Mouse (Mus musculus): ENCODE data around the gene Retn. TPM values are rescaled to one million over a fixed set of nuclear protein-coding genes. Genes with fewer than 3 reads are reported as not detected.

Gene Retn
- polyA plus RNA-seq, 1 experiment from 2014 or later = 0.21 TPM

DNA sequence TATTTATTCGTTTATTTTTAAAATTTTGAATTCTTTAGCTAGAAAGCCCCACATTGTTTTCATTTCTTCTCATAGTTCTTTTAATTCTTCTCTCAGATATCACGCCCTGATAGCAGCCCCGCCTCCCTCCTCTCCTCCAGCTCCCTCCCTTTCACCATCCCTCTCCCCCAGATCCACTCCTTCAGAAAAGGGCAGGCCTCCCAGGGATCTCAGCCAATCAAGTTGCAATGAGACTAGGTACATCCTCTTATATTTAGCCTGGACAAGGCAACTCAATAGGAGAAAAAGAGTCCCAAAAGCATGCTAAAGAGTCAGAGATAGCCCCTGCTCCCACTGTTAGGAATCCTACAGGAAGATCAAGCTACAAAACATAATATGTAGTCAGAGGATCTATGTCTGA is 19.1 kb downstream of the Retn start:
- Histone ChIP-seq H3K27me3 (ENCODE audit: low read depth, poor library complexity, severe bottlenecking) (no peaks in the 10 kb centered on the region), H3K36me3 (peaks cover 13% of the 10 kb centered on the region), H3K4me3 (no peak overlapping the region), H3K27ac (replicated peaks) (no peak overlapping the region), H3K9me3 (replicated peaks) (no peaks in the 10 kb centered on the region), H3K4me1 (peaks cover 22% of the 10 kb centered on the region)
- WGBS = 48% methylated on average over 3 of the region's 3 CpGs
- no peak for DNase-seq (ENCODE audit: low spot score)

DNA sequence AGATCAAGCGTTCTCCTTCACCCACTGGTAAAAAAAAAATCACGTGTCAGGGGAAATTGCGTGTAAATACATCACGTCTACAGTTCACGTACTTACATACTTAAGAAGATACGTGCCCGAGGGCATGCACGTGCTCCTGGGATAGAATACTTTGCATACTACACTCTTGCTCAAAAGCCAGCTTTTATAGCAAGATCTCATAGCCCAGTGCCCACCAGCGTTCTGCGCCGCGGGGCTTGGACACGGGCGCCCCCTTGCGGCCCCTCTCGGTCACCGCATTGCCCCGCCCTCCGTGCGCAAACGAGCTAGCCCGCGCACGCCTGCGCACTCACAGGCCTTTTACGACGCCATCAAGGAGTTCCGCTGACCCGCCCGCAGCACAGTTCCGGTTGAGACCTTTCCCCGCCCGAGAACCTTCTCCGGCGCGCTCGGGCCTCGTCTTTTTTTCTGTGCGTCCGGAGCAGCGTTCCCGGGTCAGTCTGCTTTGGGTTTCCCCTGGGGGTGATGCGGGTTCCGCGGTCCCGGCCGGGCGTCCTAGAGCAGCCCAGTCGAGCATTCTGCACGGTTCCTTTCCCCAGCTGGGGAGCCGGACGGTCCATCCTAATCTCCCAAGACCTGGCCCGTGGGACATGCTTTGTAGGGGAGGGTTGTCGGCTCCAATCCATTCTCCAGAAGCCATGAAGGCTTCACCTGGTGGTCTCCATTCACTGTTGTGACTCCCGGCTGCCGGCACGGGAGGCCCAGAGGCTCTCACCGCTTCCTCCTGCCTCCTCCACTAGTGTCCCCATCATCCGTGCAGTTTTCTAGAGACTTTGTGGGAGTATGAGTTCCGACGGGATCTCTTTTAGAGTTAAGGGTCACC is 20.8 kb downstream of the Retn start, which contains the start of gene Trappc5:
Trappc5 (plus strand) TSS at position 169 of the 862 bp plus-strand sequence.
- peaks cover 30% of the 10 kb centered on the region for H3K36me3 ChIP-seq
- peak; percentile 93 for DNase-seq (ENCODE audit: low spot score)
- H3K27me3 ChIP-seq (ENCODE audit: low read depth, poor library complexity, severe bottlenecking) = no peaks in the 10 kb centered on the region
- peak within 1 kb of the TSS; percentile 89 for H3K4me3 ChIP-seq
- 2% methylated on average over 61 of the region's 61 CpGs for WGBS
- no peaks in the 10 kb centered on the region for H3K9me3 ChIP-seq (replicated peaks)
- H3K4me1 ChIP-seq = peaks cover 22% of the 10 kb centered on the region
- H3K27ac ChIP-seq (replicated peaks) = peak within 1 kb of the TSS; percentile 95

DNA sequence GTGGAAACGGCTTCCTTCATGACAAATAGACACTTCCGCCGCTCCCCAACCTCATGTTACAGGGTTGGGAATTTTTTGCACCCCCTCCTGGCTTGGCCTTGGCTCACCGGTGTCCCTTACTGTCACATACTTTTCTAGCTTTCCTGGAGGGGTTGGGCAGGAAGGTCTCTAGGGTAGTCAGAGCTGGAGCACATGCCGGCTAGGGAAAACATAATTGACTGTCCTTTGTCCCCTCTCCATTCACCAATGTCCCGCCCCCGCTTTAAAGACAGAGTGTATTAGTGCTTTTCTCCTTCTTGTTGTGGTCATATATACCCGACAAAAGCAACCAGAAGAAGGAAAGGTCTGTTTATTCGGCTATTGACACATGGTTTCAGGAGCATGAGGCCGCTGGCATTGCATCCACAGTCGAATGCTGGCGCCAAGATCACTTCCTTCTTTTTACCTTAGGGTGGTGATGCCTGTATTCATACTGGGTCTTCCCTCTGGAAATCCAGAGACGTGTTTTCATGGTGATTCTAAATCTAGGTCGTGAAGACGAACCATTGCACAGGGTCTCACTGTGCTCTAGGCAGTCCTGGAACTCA is 21.5 kb downstream of the Retn start:
- 11% methylated on average over 15 of the region's 15 CpGs for WGBS

DNA sequence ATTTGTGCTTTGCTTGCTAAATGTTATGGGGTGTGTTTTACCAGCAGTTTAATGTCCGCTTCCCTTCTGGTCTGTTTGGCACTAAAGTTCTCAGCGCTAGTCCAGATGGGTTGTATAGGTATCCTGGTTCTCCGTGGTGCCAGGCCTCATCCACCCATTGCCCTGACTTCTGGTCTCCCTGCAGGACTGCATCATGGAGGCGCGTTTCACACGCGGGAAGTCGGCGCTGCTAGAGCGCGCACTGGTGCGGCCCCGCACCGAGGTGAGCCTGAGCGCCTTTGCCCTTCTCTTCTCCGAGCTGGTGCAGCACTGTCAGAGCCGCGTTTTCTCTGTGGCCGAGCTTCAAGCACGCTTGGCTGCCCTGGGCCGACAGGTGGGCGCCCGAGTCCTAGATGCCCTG is 23.3 kb downstream of the Retn start:
- Histone ChIP-seq H3K36me3 (peaks cover 51% of the 10 kb centered on the region), H3K4me1 (peaks cover 15% of the 10 kb centered on the region), H3K9me3 (replicated peaks) (no peaks in the 10 kb centered on the region), H3K27ac (replicated peaks) (no peak overlapping the region), H3K4me3 (0 out of 2 replicates have a peak overlapping the region, but pooled peaks have one; percentile 16), H3K27me3 (ENCODE audit: low read depth, poor library complexity, severe bottlenecking) (no peaks in the 10 kb centered on the region)
- DNase-seq (ENCODE audit: low spot score) = no peak
- 96% methylated on average over 23 of the region's 23 CpGs for WGBS

More for the DNA sequence above, 21.5 kb downstream of the Retn start:
- DNase-seq (ENCODE audit: low spot score) = peak; percentile 17
- Histone ChIP-seq H3K9me3 (replicated peaks) (no peaks in the 10 kb centered on the region), H3K27ac (replicated peaks) (peak overlapping the region; percentile 95), H3K4me3 (peak overlapping the region; percentile 89), H3K36me3 (peaks cover 37% of the 10 kb centered on the region), H3K27me3 (ENCODE audit: low read depth, poor library complexity, severe bottlenecking) (no peaks in the 10 kb centered on the region), H3K4me1 (peaks cover 22% of the 10 kb centered on the region)

DNA sequence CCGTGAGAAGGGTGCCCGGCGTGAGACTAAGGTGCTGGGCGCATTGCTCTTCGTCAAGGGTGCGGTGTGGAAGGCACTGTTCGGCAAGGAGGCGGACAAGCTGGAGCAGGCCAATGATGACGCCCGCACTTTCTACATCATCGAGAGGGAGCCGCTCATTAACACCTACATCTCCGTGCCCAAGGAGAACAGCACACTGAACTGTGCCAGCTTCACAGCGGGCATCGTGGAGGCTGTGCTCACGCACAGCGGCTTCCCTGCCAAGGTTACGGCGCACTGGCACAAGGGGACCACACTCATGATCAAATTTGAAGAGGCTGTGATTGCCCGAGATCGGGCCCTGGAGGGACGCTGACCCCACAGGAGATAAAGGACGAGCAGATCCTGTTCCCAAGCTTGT is 23.7 kb downstream of the Retn start:
- peaks cover 51% of the 10 kb centered on the region for H3K36me3 ChIP-seq
- DNase-seq (ENCODE audit: low spot score) = no peak
- no peak overlapping the region for H3K4me3 ChIP-seq
- WGBS = 96% methylated on average over 23 of the region's 23 CpGs
- no peak overlapping the region for H3K27ac ChIP-seq (replicated peaks)
- H3K4me1 ChIP-seq = peaks cover 15% of the 10 kb centered on the region
- no peaks in the 10 kb centered on the region for H3K9me3 ChIP-seq (replicated peaks)
- no peaks in the 10 kb centered on the region for H3K27me3 ChIP-seq (ENCODE audit: low read depth, poor library complexity, severe bottlenecking)

DNA sequence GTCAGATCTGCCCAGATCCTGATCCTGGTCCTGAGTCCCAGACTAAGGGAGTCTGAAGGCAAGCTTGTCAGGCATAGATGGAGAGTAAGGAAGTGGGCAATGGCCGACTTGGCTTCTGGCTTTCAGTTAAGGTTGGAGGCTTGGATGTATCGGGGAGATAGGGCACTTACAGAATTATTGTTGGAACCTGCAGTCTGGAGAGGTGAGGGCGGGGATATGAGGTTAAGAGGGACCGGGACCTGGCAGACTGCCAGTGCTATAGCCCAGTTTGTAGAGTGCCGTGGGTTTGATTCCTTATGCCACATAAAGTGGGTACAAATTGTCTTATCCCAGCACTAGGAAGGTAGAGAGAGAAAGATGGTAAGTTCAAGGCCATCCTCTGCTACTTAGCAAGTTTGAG is 24.1 kb downstream of the Retn start:
- Histone ChIP-seq H3K4me3 (no peak overlapping the region), H3K27me3 (ENCODE audit: low read depth, poor library complexity, severe bottlenecking) (no peaks in the 10 kb centered on the region), H3K4me1 (peaks cover 15% of the 10 kb centered on the region), H3K9me3 (replicated peaks) (no peaks in the 10 kb centered on the region), H3K27ac (replicated peaks) (no peak overlapping the region), H3K36me3 (peaks cover 51% of the 10 kb centered on the region)
- no peak for DNase-seq (ENCODE audit: low spot score)
- 95% methylated on average over 5 of the region's 5 CpGs for WGBS

DNA sequence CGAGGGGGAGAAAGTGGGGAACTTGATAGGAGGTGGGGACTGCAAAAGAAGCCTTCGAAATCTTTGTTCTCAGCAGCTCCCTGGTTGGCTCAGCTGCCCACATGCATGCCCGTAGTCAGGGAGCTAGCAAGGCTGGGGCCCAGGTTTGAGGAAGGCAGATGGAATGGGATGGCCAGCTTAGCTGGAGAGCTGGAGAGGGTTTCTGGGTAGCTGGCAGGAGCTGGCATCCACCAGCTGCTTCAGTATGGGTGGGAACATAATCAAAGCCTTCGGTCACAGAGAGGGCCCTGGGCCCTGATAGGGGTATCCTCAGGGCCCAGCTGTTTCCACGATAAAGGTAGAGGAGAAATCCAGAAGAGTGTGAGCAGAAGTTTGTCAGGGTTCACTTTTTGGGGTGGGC is 26.9 kb downstream of the Retn start:
- peaks cover 6% of the 10 kb centered on the region for H3K4me1 ChIP-seq
- WGBS = 87% methylated on average over 5 of the region's 5 CpGs
- no peak for DNase-seq (ENCODE audit: low spot score)
- H3K27ac ChIP-seq (replicated peaks) = no peak overlapping the region
- H3K27me3 ChIP-seq (ENCODE audit: low read depth, poor library complexity, severe bottlenecking) = no peaks in the 10 kb centered on the region
- no peaks in the 10 kb centered on the region for H3K9me3 ChIP-seq (replicated peaks)
- peaks cover 51% of the 10 kb centered on the region for H3K36me3 ChIP-seq
- no peak overlapping the region for H3K4me3 ChIP-seq

DNA sequence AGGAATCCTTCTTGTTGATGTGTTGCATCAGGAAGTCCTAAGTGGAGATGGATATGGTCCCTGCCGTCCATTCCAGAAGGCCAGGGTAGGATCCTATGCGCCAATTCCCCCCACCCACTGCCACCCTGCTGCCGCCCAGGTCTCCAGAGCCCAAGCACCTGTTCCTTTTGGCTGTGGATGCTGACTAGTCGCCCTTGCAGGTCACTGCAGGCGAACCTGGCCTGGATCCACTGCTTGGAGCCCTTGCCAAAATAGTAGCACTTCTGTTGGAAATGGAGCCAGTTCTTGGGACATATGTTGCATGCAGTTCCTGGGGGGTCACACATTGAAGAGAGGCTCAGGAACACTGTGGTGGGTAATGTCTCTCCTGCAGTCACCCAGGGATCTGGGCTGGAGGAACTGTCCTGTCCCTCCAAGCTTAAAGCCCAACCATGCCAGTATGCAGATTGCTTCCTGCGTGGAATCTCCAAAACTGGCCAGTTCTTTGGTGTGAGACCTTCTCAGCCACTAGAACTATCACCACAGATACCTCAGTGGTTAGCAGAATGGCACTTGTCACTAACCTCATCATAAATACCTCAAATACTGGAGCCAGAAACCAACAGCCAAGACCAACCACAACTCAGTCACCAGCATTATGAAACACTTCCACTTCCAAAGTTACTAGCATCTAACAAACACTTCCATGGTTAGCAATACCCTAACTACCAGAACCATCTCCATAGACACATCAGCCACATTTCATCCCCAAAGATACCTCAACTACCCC is 28.0 kb downstream of the Retn start:
- no peaks in the 10 kb centered on the region for H3K9me3 ChIP-seq (replicated peaks)
- H3K4me1 ChIP-seq = no peaks in the 10 kb centered on the region
- no peak for DNase-seq (ENCODE audit: low spot score)
- 81% methylated on average over 6 of the region's 6 CpGs for WGBS
- H3K4me3 ChIP-seq = no peak overlapping the region
- H3K36me3 ChIP-seq = peaks cover 48% of the 10 kb centered on the region
- H3K27me3 ChIP-seq (ENCODE audit: low read depth, poor library complexity, severe bottlenecking) = no peaks in the 10 kb centered on the region
- H3K27ac ChIP-seq (replicated peaks) = no peak overlapping the region

DNA sequence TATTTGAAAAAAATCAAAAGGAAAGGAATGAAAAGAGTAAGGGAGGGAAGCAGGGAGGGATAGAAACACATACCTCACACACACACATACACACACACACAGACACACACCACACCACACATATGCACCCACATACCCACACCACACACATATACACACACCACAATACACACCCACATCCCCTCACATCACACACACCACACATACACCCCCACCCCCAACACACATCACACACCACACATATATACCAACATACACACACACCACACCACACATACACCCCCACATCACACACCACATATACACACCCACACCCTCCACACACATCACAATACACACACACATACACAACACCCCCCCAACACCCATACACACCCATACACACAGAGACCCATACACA is 29.0 kb downstream of the Retn start:
- H3K4me3 ChIP-seq = no peak overlapping the region
- DNase-seq (ENCODE audit: low spot score) = no peak
- H3K9me3 ChIP-seq (replicated peaks) = no peaks in the 10 kb centered on the region
- H3K27ac ChIP-seq (replicated peaks) = no peak overlapping the region
- peaks cover 39% of the 10 kb centered on the region for H3K36me3 ChIP-seq
- H3K27me3 ChIP-seq (ENCODE audit: low read depth, poor library complexity, severe bottlenecking) = no peaks in the 10 kb centered on the region
- no peaks in the 10 kb centered on the region for H3K4me1 ChIP-seq

DNA sequence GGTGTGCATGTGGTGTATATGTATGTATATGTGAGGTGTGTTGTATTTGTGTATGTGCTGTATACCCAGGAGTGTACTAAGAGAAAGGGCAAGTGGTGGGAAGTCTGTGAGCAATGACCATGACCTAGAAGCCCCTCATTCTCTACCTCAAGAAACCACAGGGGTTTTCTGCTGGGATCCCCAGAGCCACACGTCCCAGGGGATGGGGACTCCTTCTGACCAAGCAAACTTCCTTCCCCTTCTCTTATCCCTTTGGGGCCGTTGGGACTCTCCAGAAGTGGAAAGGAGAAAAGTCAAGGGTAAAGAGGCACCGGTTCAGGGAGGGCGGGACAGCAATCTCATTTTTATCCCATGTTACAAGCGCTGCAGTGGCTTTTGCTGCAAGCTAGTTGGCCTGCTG is 29.9 kb downstream of the Retn start:
- Histone ChIP-seq H3K27me3 (ENCODE audit: low read depth, poor library complexity, severe bottlenecking) (no peaks in the 10 kb centered on the region), H3K27ac (replicated peaks) (no peak overlapping the region), H3K36me3 (peaks cover 30% of the 10 kb centered on the region), H3K4me3 (no peak overlapping the region), H3K9me3 (replicated peaks) (no peaks in the 10 kb centered on the region), H3K4me1 (no peaks in the 10 kb centered on the region)
- WGBS = 74% methylated on average over 5 of the region's 5 CpGs
- no peak for DNase-seq (ENCODE audit: low spot score)

DNA sequence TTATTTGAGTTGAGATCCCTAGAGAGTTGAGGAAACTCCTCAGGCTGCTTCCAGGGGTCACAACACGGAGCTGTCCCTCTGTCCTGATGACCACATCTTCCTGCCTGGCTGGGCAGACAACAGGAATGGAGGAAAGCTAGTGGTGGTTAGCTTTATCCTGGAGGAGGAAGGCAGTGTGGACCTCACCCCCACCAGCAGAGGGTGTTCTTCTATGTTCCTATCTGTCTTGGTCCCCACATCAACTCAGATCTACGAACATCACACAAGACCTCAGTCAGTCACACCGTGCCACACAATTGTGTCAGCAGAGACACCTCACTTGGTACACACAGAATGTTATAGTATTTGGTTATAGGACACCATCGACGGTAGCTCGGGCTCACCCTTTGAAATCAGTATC is 32.0 kb downstream of the Retn start:
- Histone ChIP-seq H3K27ac (replicated peaks) (no peak overlapping the region), H3K4me1 (no peaks in the 10 kb centered on the region), H3K4me3 (no peak overlapping the region), H3K9me3 (replicated peaks) (no peaks in the 10 kb centered on the region), H3K36me3 (peaks cover 9% of the 10 kb centered on the region), H3K27me3 (ENCODE audit: low read depth, poor library complexity, severe bottlenecking) (no peaks in the 10 kb centered on the region)
- WGBS = 80% methylated on average over 6 of the region's 6 CpGs
- DNase-seq (ENCODE audit: low spot score) = no peak

DNA sequence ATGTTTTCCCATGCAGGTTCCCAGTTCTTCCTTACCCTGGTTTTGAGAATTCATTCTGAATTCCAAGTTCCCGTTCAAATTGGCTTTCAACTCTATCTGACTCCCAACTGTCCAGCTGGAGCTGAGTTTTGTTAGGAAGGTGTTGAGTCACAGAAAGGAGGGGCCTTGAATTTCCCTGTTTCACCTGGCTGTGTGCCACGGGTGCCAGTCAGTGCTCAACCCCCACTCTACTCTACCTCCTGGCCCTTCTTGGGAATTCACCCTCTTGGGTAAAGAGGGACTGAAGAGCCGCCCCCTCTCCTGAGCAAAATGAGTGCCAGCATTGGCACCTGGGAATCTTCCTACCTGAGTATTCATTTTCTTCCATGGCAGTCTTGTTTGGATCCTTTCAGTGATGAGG is 35.2 kb downstream of the Retn start:
- no peak overlapping the region for H3K4me3 ChIP-seq
- no peak overlapping the region for H3K27ac ChIP-seq (replicated peaks)
- no peak for DNase-seq (ENCODE audit: low spot score)
- whole genome bisulfite sequencing = 79% methylated on average over 3 of the region's 3 CpGs
- no peaks in the 10 kb centered on the region for H3K36me3 ChIP-seq
- no peaks in the 10 kb centered on the region; the same call in 1 of the 2 replicates for H3K9me3 ChIP-seq (replicated peaks)
- no peaks in the 10 kb centered on the region for H3K27me3 ChIP-seq (ENCODE audit: low read depth, poor library complexity, severe bottlenecking)
- no peaks in the 10 kb centered on the region for H3K4me1 ChIP-seq

DNA sequence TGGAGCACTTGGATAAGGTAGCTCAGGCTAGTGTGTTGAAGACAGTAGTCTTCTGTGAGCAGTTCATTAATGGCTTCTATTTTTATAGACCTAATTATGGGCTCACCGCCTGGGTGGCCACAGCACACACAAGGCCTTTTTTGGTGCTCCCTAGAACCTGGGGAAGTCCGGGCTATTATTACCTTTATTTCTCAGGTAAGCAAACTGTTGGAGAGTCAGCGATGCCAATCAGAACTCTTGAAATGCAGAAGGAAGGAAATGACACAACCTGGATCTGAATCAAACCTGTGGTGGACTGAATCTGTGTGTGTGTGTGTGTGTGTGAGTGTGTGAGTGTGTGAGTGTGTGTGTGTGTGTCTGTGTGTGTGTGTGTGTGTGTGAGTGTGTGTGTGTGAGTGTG is 38.6 kb downstream of the Retn start, which contains the start of gene Fcer2a:
Fcer2a (minus strand) TSS at position 55 of the 400 bp plus-strand sequence.
- H3K36me3 ChIP-seq = no peaks in the 10 kb centered on the region
- no peaks in the 10 kb centered on the region for H3K4me1 ChIP-seq
- H3K4me3 ChIP-seq = no peak within 1 kb of the TSS
- WGBS = 89% methylated on average over 3 of the region's 3 CpGs
- DNase-seq (ENCODE audit: low spot score) = no peak
- no peaks in the 10 kb centered on the region for H3K27me3 ChIP-seq (ENCODE audit: low read depth, poor library complexity, severe bottlenecking)
- no peaks in the 10 kb centered on the region; the same call in 1 of the 2 replicates for H3K9me3 ChIP-seq (replicated peaks)
- no peak within 1 kb of the TSS for H3K27ac ChIP-seq (replicated peaks)
